8 mouse cellular contexts compared by ENCODE assay signal in the genomic region with DNA sequence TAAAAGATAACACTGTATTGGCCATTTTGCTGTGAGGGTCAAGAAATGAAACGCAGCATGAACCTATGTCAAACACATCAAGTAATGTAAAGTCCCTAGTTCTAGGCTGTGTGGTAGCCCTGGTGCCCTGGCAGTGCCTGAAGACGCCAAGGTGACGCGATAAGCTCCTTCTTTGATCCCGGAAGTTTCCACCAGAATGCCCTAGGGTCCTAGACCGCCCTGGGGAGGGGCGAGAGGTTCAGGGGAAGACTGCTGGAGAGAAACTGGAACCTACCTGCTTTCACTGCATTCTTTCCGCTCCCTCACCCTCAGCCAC.
A peak's percentile ranks its signal among the peaks of the same experiment; 100 is the strongest.
DNase-seq lines count a peak whose midpoint lies in the region; ATAC-seq lines count a peak whose summit lies in the region.

No protein-coding gene starts in this region.

- peaks cover 71% of the 10 kb centered on the region for H3K4me1 ChIP-seq in kidney, embryonic 15.5 days
- H3K4me1 ChIP-seq in brown adipose tissue, adult 24 weeks (ENCODE audit: control insufficient read depth, insufficient read depth, insufficient read length, low read length): no peaks in the 10 kb centered on the region; the same call in 1 of the 2 replicates
- H3K4me1 ChIP-seq in hindbrain, embryonic 11.5 days (replicated peaks; ENCODE audit: control insufficient read depth, insufficient read depth, low read length): no peaks in the 10 kb centered on the region
- peaks cover 14% of the 10 kb centered on the region for H3K4me1 ChIP-seq in midbrain, embryonic 11.5 days (ENCODE audit: control insufficient read depth, insufficient read depth, low read length)

- ATAC-seq in kidney, embryonic 15.5 days (replicated peaks; ENCODE audit: low FRiP score): peak; percentile 29; the same call in 1 of the 2 replicates
- ATAC-seq in hindbrain, embryonic 11.5 days (ENCODE audit: low FRiP score): peak; percentile 29; the same call in 1 of the 2 replicates
- peak; percentile 47 for ATAC-seq in midbrain, embryonic 11.5 days (ENCODE audit: low FRiP score)

- peaks cover 4% of the 10 kb centered on the region; the same call in 1 of the 2 replicates for H3K27me3 ChIP-seq in kidney, embryonic 15.5 days
- H3K27me3 ChIP-seq in hindbrain, embryonic 11.5 days (ENCODE audit: control insufficient read depth, insufficient read depth, low read length): 0 out of 2 replicates have a peak, but pooled peaks cover 3% of the 10 kb centered on the region
- peaks cover 12% of the 10 kb centered on the region for H3K27me3 ChIP-seq in midbrain, embryonic 11.5 days (ENCODE audit: control insufficient read depth, insufficient read depth, low read length)

- peak overlapping the region; percentile 70 for H3K4me3 ChIP-seq in kidney, embryonic 15.5 days (replicated peaks)
- H3K4me3 ChIP-seq in brown adipose tissue, adult 24 weeks (ENCODE audit: insufficient read depth, low read depth, low read length): peak overlapping the region; percentile 64
- H3K4me3 ChIP-seq in hindbrain, embryonic 11.5 days (ENCODE audit: low read depth, low read length): peak overlapping the region; percentile 46
- H3K4me3 ChIP-seq in midbrain, embryonic 11.5 days (ENCODE audit: low read depth, low read length): peak overlapping the region; percentile 53

- H3K9ac ChIP-seq in kidney, embryonic 15.5 days: peak overlapping the region; percentile 73
- H3K9ac ChIP-seq in hindbrain, embryonic 11.5 days (ENCODE audit: low read depth, low read length): peak overlapping the region; percentile 32
- peak overlapping the region; percentile 65 for H3K9ac ChIP-seq in midbrain, embryonic 11.5 days (ENCODE audit: low read length)

- H3K4me2 ChIP-seq in kidney, embryonic 15.5 days: peak overlapping the region; percentile 100
- peak overlapping the region; percentile 83 for H3K4me2 ChIP-seq in hindbrain, embryonic 11.5 days (replicated peaks; ENCODE audit: low read depth, low read length)
- peak overlapping the region; percentile 98 for H3K4me2 ChIP-seq in midbrain, embryonic 11.5 days

- no peak for DNase-seq in kidney, postnatal 4 days
- no peak for DNase-seq in hindbrain, embryonic 11.5 days (ENCODE audit: low spot score)
- DNase-seq in midbrain, embryonic 11.5 days (ENCODE audit: low spot score, missing footprints): no peak
- no peak for DNase-seq in cerebellum, postnatal 4 days (ENCODE audit: low spot score in 2 of 2)
- DNase-seq in adrenal gland, adult 8-10 months: no peak
- no peak for DNase-seq in cerebellum, adult 9-11 months

- no peaks in the 10 kb centered on the region for H3K36me3 ChIP-seq in kidney, embryonic 15.5 days
- H3K36me3 ChIP-seq in hindbrain, embryonic 11.5 days (ENCODE audit: control insufficient read depth, insufficient read depth, low read length): no peaks in the 10 kb centered on the region
- H3K36me3 ChIP-seq in midbrain, embryonic 11.5 days (ENCODE audit: control insufficient read depth, insufficient read depth, low read length): no peaks in the 10 kb centered on the region

- peak overlapping the region; percentile 89 for H3K27ac ChIP-seq in kidney, embryonic 15.5 days
- no peak overlapping the region for H3K27ac ChIP-seq in brown adipose tissue, adult 24 weeks (replicated peaks; ENCODE audit: low read depth, low read length)
- no peak overlapping the region for H3K27ac ChIP-seq in hindbrain, embryonic 11.5 days (ENCODE audit: low read depth, low read length)
- no peak overlapping the region for H3K27ac ChIP-seq in midbrain, embryonic 11.5 days (ENCODE audit: low read depth, low read length)

- H3K9me3 ChIP-seq in kidney, embryonic 15.5 days (replicated peaks): no peaks in the 10 kb centered on the region
- H3K9me3 ChIP-seq in hindbrain, embryonic 11.5 days (ENCODE audit: control insufficient read depth, low read length): no peaks in the 10 kb centered on the region
- no peaks in the 10 kb centered on the region for H3K9me3 ChIP-seq in midbrain, embryonic 11.5 days (ENCODE audit: control insufficient read depth, low read length)

- WGBS in kidney, embryonic 15.5 days: 2% methylated on average over 8 of the region's 8 CpGs
- WGBS in hindbrain, embryonic 11.5 days: 3% methylated on average over 8 of the region's 8 CpGs
- 3% methylated on average over 8 of the region's 8 CpGs for WGBS in midbrain, embryonic 11.5 days
